Mouse (Mus musculus) left cerebral cortex, postnatal 4 days (tissue): Measurements from ENCODE around the gene Mtfmt. TPM values are rescaled to one million over a fixed set of nuclear protein-coding genes. Genes with fewer than 3 reads are reported as not detected.
A peak's percentile ranks its signal among the peaks of the same experiment; 100 is the strongest.

ENCODE experiments used
- DNase-seq: peaks from one replicate; pipeline ENCODE4 v3.0.0-alpha.2; 2022
- intact Hi-C: fragments of 180-260 bp; cut with DNase I; formaldehyde crosslinking; loops from one replicate; pipeline ENCODE4 v1.15.1; 2025
- total RNA-seq, 2 experiments: library from RNA; stranded (reverse); gene quantifications; 2 replicates each; pipeline ENCODE4 v1.2.3; 2021

The Mtfmt gene
- total RNA-seq, 2 experiments from 2014 or later = 22.7 to 23.1 TPM

DNA sequence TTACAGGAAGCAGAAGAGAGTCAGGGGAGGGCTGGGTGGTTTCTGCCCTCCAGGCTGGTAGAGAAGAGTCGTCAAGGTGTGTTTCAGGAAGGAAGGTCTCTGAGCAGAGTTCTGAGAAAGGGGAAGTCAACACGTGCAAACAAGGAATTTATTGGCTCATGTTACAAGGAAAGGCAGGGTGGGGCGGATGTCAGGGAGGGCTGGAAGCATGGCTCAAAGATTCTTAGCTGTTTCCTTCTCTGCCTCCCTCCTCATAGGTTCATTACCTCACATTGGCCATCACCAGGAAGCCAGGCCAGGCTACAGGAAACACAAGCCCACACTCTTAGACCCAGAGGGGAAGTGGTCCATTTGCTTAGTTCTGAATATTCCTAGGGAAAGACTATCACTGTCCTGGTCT lies 11.2 kb upstream of the Mtfmt start:
- DNase-seq = no peak
- intact Hi-C loops = no loop called here

- DNase-seq = no peak
- intact Hi-C loops = no loop called here
Observed at GRCm38 (mm10) chr9:65427511-65427910, 8.1 kb upstream of the Mtfmt start.

GRCm38 (mm10) chr9:65428003-65428402 lies 7.6 kb upstream of the Mtfmt start:
- DNase-seq = no peak
- intact Hi-C loops = no loop called here

GRCm38 (mm10) chr9:65430401-65430800 lies 5.2 kb upstream of the Mtfmt start:
- intact Hi-C loops = loop anchor here (10.0 kb wide), 1 partner anchor 56 kb away; no protein-coding TSS in a partner anchor
- DNase-seq = no peak

DNA sequence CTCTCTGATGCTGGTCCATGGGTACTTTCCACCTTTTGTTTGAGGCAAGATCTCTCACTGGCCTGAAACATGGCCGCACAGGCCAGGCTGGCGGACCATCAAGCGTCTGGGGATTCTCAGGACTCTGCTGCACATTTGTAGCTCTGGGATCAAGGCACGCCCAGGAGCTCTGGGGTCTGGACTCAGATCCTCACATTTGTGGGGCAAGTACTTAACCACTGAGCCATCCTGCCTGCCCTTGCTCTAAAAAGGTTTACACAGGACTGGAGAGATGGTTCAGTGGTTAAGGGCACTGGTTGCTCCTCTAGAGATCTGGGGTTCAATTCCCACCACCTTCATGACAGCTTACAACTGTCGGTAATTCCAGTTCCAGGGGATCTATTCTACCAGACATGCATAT lies 4.7 kb upstream of the Mtfmt start:
- intact Hi-C loops = loop anchor here (10.0 kb wide), 1 partner anchor 56 kb away; no protein-coding TSS in a partner anchor
- no peak for DNase-seq

DNA sequence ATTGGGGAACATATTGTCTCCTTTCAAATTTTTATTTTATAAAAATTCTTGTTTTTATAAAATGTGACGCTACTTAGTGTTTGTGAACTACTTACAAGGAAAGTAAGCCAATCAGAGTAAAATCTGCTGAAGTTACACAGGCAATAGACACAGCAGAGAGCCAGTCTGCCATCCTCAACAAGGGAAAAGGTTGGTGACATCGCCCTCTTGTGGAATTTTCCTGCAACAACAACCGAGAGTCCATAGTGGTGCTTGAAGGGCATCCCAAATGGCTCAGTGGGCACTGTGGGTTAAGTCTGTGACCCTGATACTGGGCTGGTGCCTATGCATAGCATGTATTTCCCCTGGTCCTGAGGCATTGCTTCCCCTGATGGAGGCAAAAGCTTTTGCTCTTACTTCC lies 3.3 kb upstream of the Mtfmt start:
- intact Hi-C loops = loop anchor here (10.0 kb wide), 1 partner anchor 57 kb away; no protein-coding TSS in a partner anchor
- peak; percentile 84 for DNase-seq

- intact Hi-C loops = loop anchor here (10.0 kb wide), 1 partner anchor 59 kb away; no protein-coding TSS in a partner anchor
- peak; percentile 60 for DNase-seq
Observed at GRCm38 (mm10) chr9:65434140-65434539, 1.4 kb upstream of the Mtfmt start.

DNA sequence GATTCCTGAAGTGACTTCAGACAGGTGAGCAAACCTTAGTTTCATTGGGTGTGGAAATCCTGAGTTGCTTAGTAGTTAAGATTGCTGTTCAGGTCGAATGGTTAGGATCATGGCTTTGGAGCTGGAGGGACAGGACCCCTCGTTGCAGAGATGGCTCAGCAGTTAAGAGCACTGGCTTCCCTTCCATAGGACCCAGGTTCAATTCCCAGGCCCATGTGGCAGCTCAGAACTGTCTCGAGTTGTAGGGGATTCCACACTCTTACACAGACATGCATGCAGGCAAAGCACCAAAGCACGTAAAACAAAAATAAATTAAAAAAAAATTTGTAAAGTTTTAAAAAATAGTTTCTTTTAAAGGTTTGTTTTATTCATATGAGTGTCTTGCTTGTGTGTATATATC lies 371 bp upstream of the Mtfmt start:
- intact Hi-C loops = loop anchor here (10.0 kb wide), 1 partner anchor 60 kb away; no protein-coding TSS in a partner anchor
- DNase-seq = no peak

DNA sequence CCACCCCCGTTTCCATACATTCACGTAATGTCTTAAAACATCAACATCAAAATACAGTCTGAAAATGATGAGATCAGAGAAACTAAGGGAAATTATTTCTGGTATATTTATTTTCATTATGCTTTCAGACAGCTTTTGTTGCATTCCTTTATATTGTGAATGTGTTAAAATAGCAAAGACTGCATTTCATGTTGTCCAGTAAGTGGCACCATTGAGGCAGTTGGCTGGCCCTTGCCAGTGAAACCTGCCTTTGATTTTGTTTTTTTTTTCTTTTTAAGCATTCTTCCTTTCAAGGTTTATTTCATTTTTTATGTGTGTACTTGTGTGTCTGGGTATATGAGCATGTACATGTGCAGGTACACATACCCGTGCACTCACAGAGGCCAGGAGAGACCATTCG lies 9.1 kb downstream of the Mtfmt start:
- DNase-seq = no peak
- intact Hi-C loops = no loop called here

DNA sequence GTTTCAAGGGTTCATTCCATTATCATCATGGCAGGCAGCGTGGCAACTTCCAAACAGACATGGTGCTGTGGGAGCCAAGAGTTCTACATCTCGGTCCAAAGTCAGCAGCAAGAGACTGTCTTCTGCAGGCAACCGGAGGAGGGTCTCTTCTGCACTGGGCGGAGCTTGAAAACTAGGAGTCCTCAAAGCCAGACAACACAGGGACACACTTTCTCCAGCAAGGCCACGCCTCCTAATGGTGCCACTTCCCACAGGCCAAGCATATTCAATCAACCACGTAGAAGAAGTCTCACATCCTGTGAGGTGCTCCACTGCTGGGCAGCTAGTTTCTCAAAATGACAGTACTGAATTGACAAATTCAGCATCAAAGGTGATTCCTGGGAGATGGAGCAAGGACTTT lies 12.4 kb downstream of the Mtfmt start:
- DNase-seq = no peak
- intact Hi-C loops = no loop called here

DNA sequence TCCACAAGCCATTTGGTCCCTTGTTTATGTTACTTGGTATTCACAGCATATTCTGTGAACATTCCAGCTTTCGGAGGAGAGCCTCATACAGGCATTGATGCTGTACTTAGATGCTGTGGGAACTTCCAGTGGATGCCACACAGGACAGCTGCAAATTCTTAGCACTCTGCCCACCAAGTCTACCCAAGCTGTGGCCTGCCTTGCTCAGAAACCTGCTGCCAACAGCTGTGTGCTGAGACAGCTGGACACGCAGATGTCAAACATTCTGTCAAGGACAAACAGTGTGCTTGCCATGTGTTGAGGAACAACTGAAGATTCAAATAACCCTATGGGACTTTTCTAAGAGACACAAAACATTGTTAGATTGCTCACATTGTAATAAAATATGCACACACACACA lies 23.4 kb downstream of the Mtfmt start:
- DNase-seq = no peak
- intact Hi-C loops = no loop called here

GRCm38 (mm10) chr9:65460198-65460597 lies 24.6 kb downstream of the Mtfmt start:
- no peak for DNase-seq
- intact Hi-C loops = no loop called here

DNA sequence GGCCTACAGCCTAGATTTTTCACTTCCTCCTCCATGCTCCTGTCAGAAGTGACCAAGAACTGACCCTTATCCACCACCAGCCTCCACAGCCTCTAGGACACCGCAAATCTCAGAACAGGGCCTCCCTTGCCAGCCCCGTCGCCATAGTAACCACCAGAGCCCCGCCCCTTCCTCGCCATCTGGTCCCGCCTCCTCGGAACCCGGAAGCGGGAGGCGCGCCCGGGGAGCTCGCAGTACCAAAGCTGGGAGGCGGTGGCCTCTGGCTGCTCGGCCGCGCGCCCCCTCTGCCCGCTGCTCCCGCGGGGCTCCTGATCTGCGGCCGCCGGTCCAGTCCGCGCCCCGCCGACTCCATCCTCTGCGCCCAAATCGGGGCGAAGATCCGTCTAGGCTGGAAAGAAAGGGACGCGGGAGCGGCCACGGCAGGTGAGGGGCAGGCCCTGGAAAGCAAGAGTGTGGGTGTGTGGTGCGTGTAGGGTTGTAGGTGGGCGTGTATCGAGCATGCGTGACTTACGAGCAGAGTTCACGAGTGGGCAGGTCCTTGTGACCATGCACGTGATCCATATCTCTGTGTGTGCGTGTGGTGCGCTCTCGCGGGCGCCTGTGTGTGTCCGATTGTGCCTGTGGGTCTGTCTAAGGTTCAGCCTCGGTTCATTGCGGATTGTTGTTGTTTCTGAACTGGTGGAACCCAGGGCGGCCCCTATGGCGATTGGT lies 25.3 kb downstream of the Mtfmt start, which contains the start of gene Spg21:
Spg21 (plus strand) TSS at position 216 of the 711 bp plus-strand sequence.
- peak; percentile 97 for DNase-seq
- intact Hi-C loops = no loop called here

- DNase-seq = no peak
- intact Hi-C loops = no loop called here
Observed at GRCm38 (mm10) chr9:65462544-65462943, 27.0 kb downstream of the Mtfmt start.

GRCm38 (mm10) chr9:65464161-65464560 lies 28.6 kb downstream of the Mtfmt start:
- DNase-seq = peak; percentile 21
- intact Hi-C loops = no loop called here

GRCm38 (mm10) chr9:65465241-65465640 lies 29.7 kb downstream of the Mtfmt start:
- intact Hi-C loops = no loop called here
- no peak for DNase-seq

DNA sequence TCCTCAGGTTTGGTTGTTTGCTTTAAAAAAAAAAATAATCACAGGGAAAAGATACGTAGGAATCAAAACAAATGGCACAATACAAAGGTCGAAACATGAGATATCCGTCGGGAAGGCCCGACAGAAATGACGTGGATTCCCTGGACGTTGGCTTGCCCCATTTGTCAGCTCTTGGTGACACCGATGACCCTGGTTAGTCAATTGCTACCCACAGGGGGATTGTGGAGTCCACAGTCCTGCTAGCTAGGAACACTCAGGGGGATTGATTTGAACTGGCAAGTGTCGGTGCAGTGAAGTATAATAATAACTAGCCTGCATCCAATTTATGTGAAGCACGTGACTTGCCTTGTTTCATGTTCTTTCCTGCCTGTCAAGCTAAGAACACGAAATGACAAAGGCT lies 32.1 kb downstream of the Mtfmt start:
- intact Hi-C loops = no loop called here

GRCm38 (mm10) chr9:65472769-65473168 lies 37.2 kb downstream of the Mtfmt start:
- no peak for DNase-seq
- intact Hi-C loops = no loop called here

More for the DNA sequence above, 32.1 kb downstream of the Mtfmt start:
- no peak for DNase-seq

- no peak for DNase-seq
- intact Hi-C loops = no loop called here
Observed at GRCm38 (mm10) chr9:65479158-65479557, 43.6 kb downstream of the Mtfmt start.

DNA sequence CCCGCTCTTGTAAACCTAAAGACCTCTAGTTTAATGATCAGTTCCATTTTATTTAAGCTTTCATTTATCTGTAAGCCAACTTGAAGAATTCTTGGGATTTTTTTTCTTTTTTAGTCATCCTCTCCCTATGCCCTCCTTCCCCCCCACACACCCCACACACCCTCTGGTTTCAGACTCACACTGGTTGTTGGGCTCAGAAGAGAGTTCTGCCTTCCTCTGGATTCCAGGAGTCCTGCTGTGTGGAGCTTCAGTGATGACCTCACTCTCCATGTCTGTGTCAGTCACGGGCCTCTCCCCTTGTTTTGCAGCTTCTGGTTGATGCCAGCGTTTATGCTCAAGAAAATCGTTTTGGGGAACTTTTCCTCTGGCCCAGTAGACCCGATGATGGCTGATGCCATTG lies 44.5 kb downstream of the Mtfmt start:
- intact Hi-C loops = no loop called here
- DNase-seq = no peak

DNA sequence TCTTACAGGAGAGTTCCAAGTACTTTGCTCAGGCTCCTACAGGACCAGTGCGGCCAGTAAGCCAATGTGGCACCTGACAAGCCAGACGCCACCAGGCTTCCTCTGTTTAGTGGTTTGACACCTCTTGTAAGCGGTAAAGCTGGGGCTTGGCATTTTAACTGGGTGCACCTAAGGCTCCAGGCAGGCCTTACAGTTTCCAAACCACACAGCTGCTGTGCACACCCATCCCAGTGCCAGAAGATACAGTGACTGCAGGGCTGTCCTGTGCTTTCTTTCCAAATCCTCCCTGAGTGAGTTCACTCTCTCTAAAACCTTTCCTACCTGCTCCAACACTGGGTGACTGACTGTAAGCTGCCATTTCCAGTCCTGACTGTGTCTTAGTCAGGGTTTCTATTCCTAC lies 55.9 kb downstream of the Mtfmt start:
- DNase-seq = no peak
- intact Hi-C loops = no loop called here

DNA sequence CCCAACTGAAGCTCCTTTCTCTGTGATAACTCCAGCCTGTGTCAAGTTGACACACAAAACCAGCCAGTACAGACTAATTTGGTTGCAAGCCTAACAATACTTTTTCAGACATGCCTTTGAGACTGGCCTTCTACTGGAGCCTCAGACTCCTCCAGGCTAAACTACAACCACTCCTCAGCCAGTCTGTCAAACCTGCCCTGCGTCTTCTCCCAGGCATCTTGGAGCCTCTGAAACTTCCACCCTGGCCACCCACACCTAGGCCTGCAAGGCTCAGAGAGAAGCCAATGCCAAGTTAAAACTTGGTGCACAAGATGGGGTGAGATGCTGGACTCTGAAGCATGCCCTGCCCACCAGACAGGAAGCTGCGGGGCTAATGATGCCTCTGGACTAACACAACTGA lies 56.8 kb downstream of the Mtfmt start:
- no peak for DNase-seq
- intact Hi-C loops = no loop called here

DNA sequence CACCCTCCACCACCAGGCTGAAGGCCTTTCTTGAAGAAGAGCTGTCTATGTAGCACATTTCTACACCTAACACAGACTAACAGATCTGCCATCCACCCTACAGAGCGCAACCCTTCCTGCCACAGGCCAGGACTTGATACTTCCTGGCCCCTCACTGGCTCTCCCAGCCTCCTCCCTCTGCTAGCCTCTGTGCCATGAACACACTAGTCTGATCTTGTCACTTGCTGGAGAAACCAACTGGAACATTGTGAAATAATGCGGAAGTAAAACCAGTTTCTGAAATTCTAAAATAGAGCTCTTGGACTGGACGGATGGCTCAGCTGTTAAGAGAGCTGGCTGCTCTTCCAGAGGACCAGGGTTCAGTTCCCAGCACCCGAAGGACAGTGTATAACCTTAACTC lies 57.3 kb downstream of the Mtfmt start:
- no peak for DNase-seq
- intact Hi-C loops = no loop called here
